Mouse (Mus musculus): ENCODE data around the gene Fgfr2. TPM values are rescaled to one million over a fixed set of nuclear protein-coding genes. Genes with fewer than 3 reads are reported as not detected.

Fgfr2 gene
- polyA plus RNA-seq, 1 experiment from 2014 or later = 24.1 TPM

DNA sequence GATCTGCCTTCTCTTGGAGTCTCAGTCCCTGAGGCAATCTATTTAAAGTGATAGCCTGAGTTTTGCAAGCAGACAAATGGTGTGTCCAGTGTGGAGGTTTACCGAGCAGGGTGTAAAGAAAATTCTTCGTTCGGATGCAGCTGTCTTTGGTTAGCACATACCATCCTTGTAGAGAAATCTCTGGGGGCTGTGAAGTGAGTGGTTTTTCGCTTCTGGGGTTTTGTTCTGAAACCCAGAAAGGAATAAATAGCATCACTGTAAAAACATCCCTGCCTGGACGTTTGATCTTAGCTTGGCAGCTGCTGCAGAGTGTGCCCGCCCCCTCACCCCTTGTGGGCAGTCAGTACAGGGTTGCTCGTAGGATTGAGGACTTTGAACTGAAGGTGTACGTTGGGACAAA is 767.0 kb downstream of the Fgfr2 start:
- H3K4me1 ChIP-seq (ENCODE audit: control insufficient read depth, insufficient read depth, low read depth, low read length) = no peaks in the 10 kb centered on the region; the same call in 1 of the 2 replicates
- no peaks in the 10 kb centered on the region for H3K9me3 ChIP-seq (ENCODE audit: control insufficient read depth, low read length)
- no peaks in the 10 kb centered on the region for H3K36me3 ChIP-seq (ENCODE audit: control insufficient read depth, insufficient read depth, low read length)
- H3K27ac ChIP-seq (ENCODE audit: low read depth, low read length) = no peak overlapping the region
- WGBS = 22% methylated on average over 8 of the region's 8 CpGs
- no peak overlapping the region for H3K4me2 ChIP-seq (ENCODE audit: low read length)
- no peak overlapping the region for H3K9ac ChIP-seq (ENCODE audit: low read depth, low read length)
- ATAC-seq = no peak
- no peaks in the 10 kb centered on the region for H3K27me3 ChIP-seq (replicated peaks; ENCODE audit: control insufficient read depth, insufficient read depth, low read length)
- H3K4me3 ChIP-seq (ENCODE audit: low read length) = no peak overlapping the region

DNA sequence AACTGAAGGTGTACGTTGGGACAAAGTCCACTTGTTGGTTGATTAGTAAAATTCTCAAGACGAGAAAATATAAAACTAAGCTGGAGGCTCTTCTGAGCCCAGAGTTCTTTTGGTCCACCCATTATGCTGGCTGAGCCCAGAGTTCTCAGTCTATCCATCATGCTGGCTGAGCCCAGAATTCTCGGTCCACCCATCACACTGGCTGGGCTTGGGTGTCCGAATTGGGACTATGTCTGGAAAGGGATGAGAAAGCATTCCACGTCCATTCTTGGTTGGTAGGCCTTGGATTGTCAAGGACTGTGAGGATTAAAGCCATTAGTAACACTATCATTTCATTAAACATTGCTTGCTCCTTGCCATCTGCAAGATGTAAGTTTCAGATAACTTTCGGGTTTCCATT is 767.4 kb downstream of the Fgfr2 start:
- H3K9me3 ChIP-seq (ENCODE audit: control insufficient read depth, low read length) = no peaks in the 10 kb centered on the region
- ATAC-seq = no peak
- H3K4me1 ChIP-seq (ENCODE audit: control insufficient read depth, insufficient read depth, low read depth, low read length) = no peaks in the 10 kb centered on the region; the same call in 1 of the 2 replicates
- WGBS = 69% methylated on average over 6 of the region's 6 CpGs
- H3K9ac ChIP-seq (ENCODE audit: low read depth, low read length) = no peak overlapping the region
- no peaks in the 10 kb centered on the region for H3K27me3 ChIP-seq (replicated peaks; ENCODE audit: control insufficient read depth, insufficient read depth, low read length)
- no peak overlapping the region for H3K27ac ChIP-seq (ENCODE audit: low read depth, low read length)
- H3K4me3 ChIP-seq (ENCODE audit: low read length) = no peak overlapping the region
- H3K4me2 ChIP-seq (ENCODE audit: low read length) = no peak overlapping the region
- no peaks in the 10 kb centered on the region for H3K36me3 ChIP-seq (ENCODE audit: control insufficient read depth, insufficient read depth, low read length)

DNA sequence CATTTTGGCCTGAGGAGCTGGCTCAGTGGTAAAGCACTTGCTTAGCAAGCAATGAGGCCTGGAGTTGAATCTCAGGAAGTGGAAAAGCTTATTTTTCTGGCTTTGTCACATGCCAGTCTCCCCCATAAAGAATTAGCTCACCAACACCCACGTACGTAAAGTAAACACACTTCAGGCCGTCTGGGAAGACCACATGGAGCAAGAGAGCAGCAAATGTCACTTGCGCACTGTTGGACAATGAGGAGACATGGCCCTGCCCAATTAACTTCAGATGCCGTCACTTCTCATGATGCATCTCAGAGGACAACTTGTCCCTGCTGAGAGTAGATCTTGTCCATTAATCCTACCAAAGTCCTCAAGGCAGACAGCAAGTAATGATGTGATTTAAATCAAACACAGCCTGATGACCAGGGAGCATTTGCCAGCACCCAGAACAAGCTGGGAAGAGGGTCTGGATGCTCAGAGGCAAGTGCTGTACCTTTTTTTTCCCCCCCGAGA is 774.0 kb downstream of the Fgfr2 start:
- Histone ChIP-seq H3K36me3 (ENCODE audit: control insufficient read depth, insufficient read depth, low read length) (no peaks in the 10 kb centered on the region), H3K9me3 (ENCODE audit: control insufficient read depth, low read length) (no peaks in the 10 kb centered on the region), H3K9ac (ENCODE audit: low read depth, low read length) (no peak overlapping the region), H3K4me2 (ENCODE audit: low read length) (no peak overlapping the region), H3K4me3 (ENCODE audit: low read length) (no peak overlapping the region), H3K27ac (ENCODE audit: low read depth, low read length) (no peak overlapping the region), H3K4me1 (ENCODE audit: control insufficient read depth, insufficient read depth, low read depth, low read length) (no peaks in the 10 kb centered on the region; the same call in 1 of the 2 replicates), H3K27me3 (replicated peaks; ENCODE audit: control insufficient read depth, insufficient read depth, low read length) (no peaks in the 10 kb centered on the region)
- no peak for ATAC-seq
- 75% methylated on average over 6 of the region's 6 CpGs for WGBS

DNA sequence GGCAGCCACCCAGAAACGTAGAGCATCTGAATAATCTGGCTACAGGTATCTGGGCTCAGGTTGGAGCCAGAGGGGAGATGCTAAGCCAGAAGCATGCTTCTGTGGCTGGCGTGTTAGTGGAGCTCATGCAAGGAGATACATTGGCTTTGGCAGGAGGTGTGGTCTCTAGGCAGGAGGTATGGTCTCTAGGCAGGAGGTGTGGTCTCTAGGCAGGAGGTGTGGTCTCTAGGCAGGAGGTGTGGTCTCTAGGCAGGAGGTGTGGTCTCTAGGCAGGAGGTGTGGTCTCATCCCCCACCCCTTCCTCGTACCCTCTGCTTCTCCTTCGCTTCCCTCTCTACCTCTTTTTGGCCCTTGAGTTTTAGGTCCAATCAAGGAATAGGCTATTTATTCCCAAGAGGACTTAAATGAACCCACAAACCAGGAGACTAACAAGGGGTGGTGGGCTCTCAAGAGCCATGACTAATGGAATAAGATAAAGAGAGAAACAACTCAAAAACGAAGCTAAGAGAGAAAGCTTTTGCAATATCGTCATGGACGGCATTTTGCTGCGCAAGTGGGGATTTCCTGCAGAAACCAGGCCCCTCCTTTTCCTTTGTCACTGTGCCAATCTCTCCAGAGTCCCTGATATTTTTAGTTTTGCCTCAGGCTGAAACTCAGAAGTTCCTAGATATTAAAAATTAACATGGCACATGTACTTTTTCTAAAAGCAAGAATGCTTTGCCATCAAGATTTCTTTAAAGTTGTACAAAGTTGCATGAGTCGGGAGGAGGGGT is 775.7 kb downstream of the Fgfr2 start:
- Histone ChIP-seq H3K36me3 (ENCODE audit: control insufficient read depth, insufficient read depth, low read length) (no peaks in the 10 kb centered on the region), H3K4me3 (ENCODE audit: low read length) (no peak overlapping the region), H3K27ac (ENCODE audit: low read depth, low read length) (no peak overlapping the region), H3K9me3 (ENCODE audit: control insufficient read depth, low read length) (no peaks in the 10 kb centered on the region), H3K4me1 (ENCODE audit: control insufficient read depth, insufficient read depth, low read depth, low read length) (no peaks in the 10 kb centered on the region; the same call in 1 of the 2 replicates), H3K4me2 (ENCODE audit: low read length) (no peak overlapping the region), H3K27me3 (replicated peaks; ENCODE audit: control insufficient read depth, insufficient read depth, low read length) (no peaks in the 10 kb centered on the region), H3K9ac (ENCODE audit: low read depth, low read length) (no peak overlapping the region)
- 74% methylated on average over 9 of the region's 9 CpGs for WGBS
- no peak for ATAC-seq

DNA sequence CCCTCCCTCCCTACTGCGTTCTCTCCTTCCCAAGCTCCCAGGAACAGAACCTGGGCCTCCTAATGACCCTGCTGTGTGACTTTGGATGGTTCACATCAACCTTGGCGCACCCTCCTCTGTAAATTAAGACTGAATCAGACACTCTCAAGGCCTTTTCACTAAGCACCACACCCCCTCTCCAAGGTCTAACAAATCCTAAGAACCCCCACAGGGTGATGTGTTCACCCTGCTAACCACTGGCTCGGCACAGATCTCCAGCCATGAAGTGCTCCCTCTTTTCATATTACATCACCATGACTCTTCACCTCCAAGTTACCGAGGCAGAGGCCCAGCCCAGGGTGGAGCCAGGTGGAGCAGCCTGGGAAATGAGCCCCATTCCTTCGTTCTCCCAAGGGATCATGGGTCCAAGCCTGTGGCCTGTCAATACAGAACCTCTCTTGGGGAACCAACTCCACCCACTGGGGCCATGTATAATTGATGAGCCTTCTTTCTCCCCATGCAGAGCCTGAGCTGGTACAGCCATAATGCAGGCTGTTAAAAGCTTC is 777.6 kb downstream of the Fgfr2 start:
- Histone ChIP-seq H3K4me2 (ENCODE audit: low read length) (no peak overlapping the region), H3K4me1 (ENCODE audit: control insufficient read depth, insufficient read depth, low read depth, low read length) (no peaks in the 10 kb centered on the region), H3K4me3 (ENCODE audit: low read length) (no peak overlapping the region), H3K9ac (ENCODE audit: low read depth, low read length) (no peak overlapping the region), H3K27me3 (replicated peaks; ENCODE audit: control insufficient read depth, insufficient read depth, low read length) (no peaks in the 10 kb centered on the region), H3K36me3 (ENCODE audit: control insufficient read depth, insufficient read depth, low read length) (no peaks in the 10 kb centered on the region), H3K27ac (ENCODE audit: low read depth, low read length) (no peak overlapping the region), H3K9me3 (ENCODE audit: control insufficient read depth, low read length) (no peaks in the 10 kb centered on the region)
- no peak for ATAC-seq
- WGBS = 71% methylated on average over 5 of the region's 5 CpGs

DNA sequence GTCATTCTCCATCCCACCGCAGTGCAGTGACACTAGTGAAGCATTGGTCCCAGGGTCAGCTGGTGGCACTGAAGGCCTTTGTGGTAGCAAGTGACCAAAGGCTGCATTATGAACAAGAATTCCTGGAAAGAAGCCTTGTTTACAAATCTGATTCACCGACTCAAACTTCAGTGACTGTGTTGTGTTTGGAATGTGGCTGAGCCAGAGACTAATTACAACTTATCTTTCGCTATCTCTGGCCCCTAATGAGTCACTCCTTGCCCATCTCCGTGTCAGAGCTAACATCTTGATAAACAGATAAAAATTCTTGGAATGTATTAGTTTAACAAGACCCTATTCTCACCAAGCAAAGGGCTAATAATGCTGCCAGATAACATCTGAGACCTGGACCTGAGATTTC is 778.5 kb downstream of the Fgfr2 start:
- Histone ChIP-seq H3K27me3 (replicated peaks; ENCODE audit: control insufficient read depth, insufficient read depth, low read length) (no peaks in the 10 kb centered on the region), H3K9ac (ENCODE audit: low read depth, low read length) (no peak overlapping the region), H3K36me3 (ENCODE audit: control insufficient read depth, insufficient read depth, low read length) (no peaks in the 10 kb centered on the region), H3K27ac (ENCODE audit: low read depth, low read length) (no peak overlapping the region), H3K4me2 (ENCODE audit: low read length) (no peak overlapping the region), H3K4me1 (ENCODE audit: control insufficient read depth, insufficient read depth, low read depth, low read length) (no peaks in the 10 kb centered on the region), H3K9me3 (ENCODE audit: control insufficient read depth, low read length) (no peaks in the 10 kb centered on the region), H3K4me3 (ENCODE audit: low read length) (no peak overlapping the region)
- WGBS = 82% methylated on average over 4 of the region's 4 CpGs
- ATAC-seq = no peak

DNA sequence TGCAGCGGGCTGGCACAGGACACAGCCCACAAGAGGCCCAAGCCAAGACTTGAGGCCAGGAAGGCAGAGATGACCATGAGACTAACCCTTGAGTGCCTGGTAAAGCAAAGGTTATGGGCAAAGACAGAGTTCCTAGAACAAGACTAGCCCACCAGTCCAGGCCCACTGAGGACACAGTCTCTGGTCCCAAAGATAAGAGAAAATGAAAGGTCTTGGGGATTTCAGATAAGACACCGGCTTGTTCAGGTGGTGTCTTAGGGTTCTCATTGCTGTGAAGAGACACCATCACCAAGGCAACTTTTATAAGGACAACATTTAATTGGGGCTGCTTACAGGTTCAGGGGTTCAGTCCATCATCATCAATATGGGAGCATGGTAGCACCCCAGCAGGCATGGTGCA is 779.2 kb downstream of the Fgfr2 start:
- WGBS = 96% methylated on average over 2 of the region's 2 CpGs
- H3K9me3 ChIP-seq (ENCODE audit: control insufficient read depth, low read length) = no peaks in the 10 kb centered on the region
- H3K27ac ChIP-seq (ENCODE audit: low read depth, low read length) = no peak overlapping the region
- no peak overlapping the region for H3K9ac ChIP-seq (ENCODE audit: low read depth, low read length)
- no peak for ATAC-seq
- H3K27me3 ChIP-seq (replicated peaks; ENCODE audit: control insufficient read depth, insufficient read depth, low read length) = no peaks in the 10 kb centered on the region
- H3K36me3 ChIP-seq (ENCODE audit: control insufficient read depth, insufficient read depth, low read length) = no peaks in the 10 kb centered on the region
- H3K4me3 ChIP-seq (ENCODE audit: low read length) = no peak overlapping the region
- H3K4me1 ChIP-seq (ENCODE audit: control insufficient read depth, insufficient read depth, low read depth, low read length) = no peaks in the 10 kb centered on the region
- H3K4me2 ChIP-seq (ENCODE audit: low read length) = no peak overlapping the region

DNA sequence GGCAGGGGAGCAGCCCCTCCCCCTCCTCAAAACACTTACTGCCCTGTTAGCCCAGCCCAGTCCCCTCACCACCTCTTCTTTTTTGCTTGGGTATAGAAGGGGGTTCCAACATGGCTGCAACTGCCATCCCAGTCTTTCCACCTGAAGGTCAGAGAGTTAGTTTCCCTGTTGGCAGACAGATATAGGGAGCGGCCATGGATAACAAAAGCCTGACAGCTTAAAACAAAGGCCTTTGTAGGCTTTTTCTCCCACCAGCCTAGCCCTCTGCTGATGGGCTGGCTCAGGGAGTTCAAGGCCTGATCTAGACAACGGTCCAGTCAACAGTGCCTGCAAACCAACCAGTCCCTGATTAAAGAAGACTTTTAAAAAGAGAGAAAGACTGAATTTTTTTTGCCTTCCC is 780.0 kb downstream of the Fgfr2 start:
- H3K27me3 ChIP-seq (replicated peaks; ENCODE audit: control insufficient read depth, insufficient read depth, low read length) = no peaks in the 10 kb centered on the region
- H3K27ac ChIP-seq (ENCODE audit: low read depth, low read length) = no peak overlapping the region
- 58% methylated on average over 2 of the region's 2 CpGs for WGBS
- no peak overlapping the region for H3K4me2 ChIP-seq (ENCODE audit: low read length)
- no peaks in the 10 kb centered on the region for H3K36me3 ChIP-seq (ENCODE audit: control insufficient read depth, insufficient read depth, low read length)
- no peaks in the 10 kb centered on the region for H3K9me3 ChIP-seq (ENCODE audit: control insufficient read depth, low read length)
- H3K4me3 ChIP-seq (ENCODE audit: low read length) = no peak overlapping the region
- ATAC-seq = no peak
- H3K9ac ChIP-seq (ENCODE audit: low read depth, low read length) = no peak overlapping the region
- no peaks in the 10 kb centered on the region; the same call in none of the 2 replicates for H3K4me1 ChIP-seq (ENCODE audit: control insufficient read depth, insufficient read depth, low read depth, low read length)

DNA sequence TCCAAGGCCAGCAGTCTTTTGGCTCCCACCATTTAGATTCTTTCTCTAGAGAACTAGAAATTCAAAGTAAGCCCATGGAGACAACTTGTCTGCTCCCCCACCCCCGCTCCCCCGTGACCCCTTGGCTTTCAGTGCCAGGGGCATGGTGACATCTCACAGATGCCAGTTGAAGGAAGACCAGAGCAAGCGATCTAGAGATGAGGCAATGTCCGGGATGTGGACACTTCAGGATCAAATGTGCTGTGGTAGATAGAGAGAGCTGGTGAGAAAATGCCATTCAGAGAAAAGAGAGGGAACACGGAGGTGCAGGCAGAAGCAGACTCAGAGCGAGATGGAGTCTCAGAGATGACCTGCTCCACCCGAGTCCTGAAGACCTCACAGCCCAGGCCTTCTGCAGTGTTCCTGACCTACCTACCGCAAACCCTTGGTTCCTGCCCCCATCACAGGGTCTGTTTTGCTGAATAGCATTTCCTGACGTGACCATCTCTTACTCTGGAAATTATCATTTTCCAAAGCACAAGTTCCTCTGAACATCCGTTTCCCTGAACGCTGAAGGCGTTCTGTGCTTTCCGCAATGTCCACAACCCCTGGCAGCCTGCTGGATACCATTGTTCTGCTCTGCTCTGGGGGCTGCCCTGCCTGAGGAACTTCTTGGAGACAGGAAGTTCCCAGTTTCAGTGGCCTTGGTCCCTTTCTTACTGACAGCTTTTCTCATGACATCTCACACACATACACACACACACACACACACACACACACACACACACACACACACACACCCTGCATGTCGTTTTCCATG is 783.9 kb downstream of the Fgfr2 start:
- no peak for ATAC-seq
- H3K9me3 ChIP-seq (ENCODE audit: control insufficient read depth, low read length) = no peaks in the 10 kb centered on the region
- H3K4me2 ChIP-seq (ENCODE audit: low read length) = no peak overlapping the region
- H3K27me3 ChIP-seq (replicated peaks; ENCODE audit: control insufficient read depth, insufficient read depth, low read length) = no peaks in the 10 kb centered on the region
- H3K4me1 ChIP-seq (ENCODE audit: control insufficient read depth, insufficient read depth, low read depth, low read length) = peaks cover 13% of the 10 kb centered on the region
- H3K36me3 ChIP-seq (ENCODE audit: control insufficient read depth, insufficient read depth, low read length) = no peaks in the 10 kb centered on the region
- 81% methylated on average over 14 of the region's 14 CpGs for WGBS
- H3K27ac ChIP-seq (ENCODE audit: low read depth, low read length) = no peak overlapping the region
- H3K4me3 ChIP-seq (ENCODE audit: low read length) = no peak overlapping the region
- H3K9ac ChIP-seq (ENCODE audit: low read depth, low read length) = no peak overlapping the region
